Mouse (Mus musculus) MEL (cell line): Measurements from ENCODE around the gene Tas2r144. TPM values are rescaled to one million over a fixed set of nuclear protein-coding genes. Genes with fewer than 3 reads are reported as not detected.

Experiments used
- DNase-seq: peaks from one replicate; pipeline ENCODE4 v3.0.0; 2011; ENCODE audit warnings: low read depth, low spot score
- H3K27ac ChIP-seq: 2 replicates; pipeline ENCODE4 v1.5.1; 2012; ENCODE audit warnings: low read depth, mild to moderate bottlenecking, control low read depth, low read length, moderate library complexity; ENCODE audit not compliant: control insufficient read depth
- H3K27me3 ChIP-seq, 2 experiments: fragments of 150-350 bp in 1 of 2; sonication (generic) in 1 of 2; 2 replicates each; pipeline ENCODE4 v1.6.1; 2012; ENCODE audit warnings: low read length in 2 of 2, mild to moderate bottlenecking in 2 of 2, improper control_type of control experiment in 1 of 2, moderate library complexity in 1 of 2; ENCODE audit not compliant: insufficient read depth in 2 of 2, control insufficient read depth in 1 of 2
- H3K36me3 ChIP-seq, 2 experiments: 2 replicates each; pipeline ENCODE4 v1.6.1; 2012 to 2014; ENCODE audit warnings: low read length in 2 of 2, improper control_type of control experiment in 1 of 2, inconsistent platforms in 1 of 2, mild to moderate bottlenecking in 1 of 2; ENCODE audit not compliant: insufficient read depth in 2 of 2, control insufficient read depth in 1 of 2
- H3K4me1 ChIP-seq, 2 experiments: fragments of 150-350 bp in 1 of 2; sonication (generic) in 1 of 2; 2 replicates each; pipeline ENCODE4 v1.6.1; 2012; ENCODE audit warnings: low read length in 2 of 2, improper control_type of control experiment in 1 of 2, mild to moderate bottlenecking in 1 of 2; ENCODE audit not compliant: insufficient read depth in 2 of 2, control insufficient read depth in 1 of 2
- H3K4me3 ChIP-seq, 2 experiments: fragments of 150-350 bp in 1 of 2; sonication (generic) in 1 of 2; 2 replicates each; pipeline ENCODE4 v1.5.1; 2012; ENCODE audit warnings: low read depth in 2 of 2, low read length in 2 of 2, mild to moderate bottlenecking in 2 of 2, moderate library complexity in 2 of 2, control low read depth in 1 of 2, improper control_type of control experiment in 1 of 2; ENCODE audit not compliant: control insufficient read depth in 1 of 2, insufficient read depth in 1 of 2
- H3K79me2 ChIP-seq: 2 replicates; pipeline ENCODE4 v1.6.1; 2012; ENCODE audit warnings: mild to moderate bottlenecking, low read length, moderate library complexity; ENCODE audit not compliant: control insufficient read depth, poor library complexity, insufficient read depth
- H3K9ac ChIP-seq: 2 replicates; pipeline ENCODE4 v1.6.1; 2012; ENCODE audit warnings: low read depth, mild to moderate bottlenecking, control low read depth, low read length, moderate library complexity; ENCODE audit not compliant: control insufficient read depth, poor library complexity, severe bottlenecking
- H3K9me3 ChIP-seq: fragments of 150-350 bp; sonication (generic); replicated peaks from 2 replicates; pipeline ENCODE4 v1.6.1; 2012; ENCODE audit warnings: mild to moderate bottlenecking, low read length, improper control_type of control experiment, moderate library complexity; ENCODE audit not compliant: insufficient read depth
- BHLHE40 ChIP-seq: IDR thresholded peaks from 2 replicates; pipeline ENCODE4 v1.6.1; 2012; ENCODE audit warnings: low read depth, mild to moderate bottlenecking, inconsistent platforms, low read length, improper control_type of control experiment, borderline replicate concordance
- CHD1 ChIP-seq: IDR thresholded peaks from 2 replicates; pipeline ENCODE4 v1.6.1; 2012; ENCODE audit warnings: low read depth, mild to moderate bottlenecking, inconsistent platforms, low read length, improper control_type of control experiment
- CHD2 ChIP-seq: IDR thresholded peaks from 2 replicates; pipeline ENCODE4 v1.6.1; 2011; ENCODE audit warnings: low read length, improper control_type of control experiment
- CTCF ChIP-seq, 3 experiments: IDR thresholded peaks in 2 of 3; conservative IDR thresholded peaks in 1 of 3; 2 replicates each; pipeline ENCODE4 v1.5.1; 2011 to 2012; ENCODE audit warnings: low read length in 3 of 3, low read depth in 2 of 3, mild to moderate bottlenecking in 2 of 3, improper control_type of control experiment in 1 of 3, inconsistent platforms in 1 of 3, mixed read lengths in 1 of 3, moderate library complexity in 1 of 3; ENCODE audit not compliant: control insufficient read depth in 1 of 3, insufficient read depth in 1 of 3, poor library complexity in 1 of 3, severe bottlenecking in 1 of 3
- E2F4 ChIP-seq: IDR thresholded peaks from 2 replicates; pipeline ENCODE4 v1.6.1; 2011; ENCODE audit warnings: low read depth, low read length, improper control_type of control experiment, borderline replicate concordance
- ELF1 ChIP-seq: IDR thresholded peaks from 2 replicates; pipeline ENCODE4 v1.6.1; 2014; ENCODE audit warnings: low read depth, mild to moderate bottlenecking, inconsistent platforms, low read length, improper control_type of control experiment, moderate library complexity
- EP300 ChIP-seq, 2 experiments: IDR thresholded peaks; 2 replicates each; pipeline ENCODE4 v1.6.1; 2011; ENCODE audit warnings: improper control_type of control experiment in 2 of 2, low read length in 2 of 2, low read depth in 1 of 2, mild to moderate bottlenecking in 1 of 2
- GABPA ChIP-seq: IDR thresholded peaks from 2 replicates; pipeline ENCODE4 v1.6.1; 2012; ENCODE audit warnings: low read depth, mild to moderate bottlenecking, inconsistent platforms, low read length, improper control_type of control experiment, moderate library complexity
- GATA1 ChIP-seq: IDR thresholded peaks from 2 replicates; pipeline ENCODE4 v1.6.1; 2011; ENCODE audit warnings: low read depth, low read length, improper control_type of control experiment
- HCFC1 ChIP-seq: IDR thresholded peaks from 2 replicates; pipeline ENCODE4 v1.6.1; 2012; ENCODE audit warnings: low read depth, mild to moderate bottlenecking, inconsistent platforms, low read length, improper control_type of control experiment, moderate library complexity
- JUND ChIP-seq: IDR thresholded peaks from 2 replicates; pipeline ENCODE4 v1.6.1; 2011; ENCODE audit warnings: low read depth, mild to moderate bottlenecking, improper control_type of control experiment, low read length
- MAFK ChIP-seq: IDR thresholded peaks from 2 replicates; pipeline ENCODE4 v1.6.1; 2011; ENCODE audit warnings: low read depth, mild to moderate bottlenecking, low read length, improper control_type of control experiment, borderline replicate concordance
- MAX ChIP-seq: IDR thresholded peaks from 2 replicates; pipeline ENCODE4 v1.6.1; 2011; ENCODE audit warnings: low read length, improper control_type of control experiment
- MAZ ChIP-seq: IDR thresholded peaks from 2 replicates; pipeline ENCODE4 v1.6.1; 2012; ENCODE audit warnings: low read depth, mild to moderate bottlenecking, inconsistent platforms, low read length, improper control_type of control experiment
- MEF2A ChIP-seq: IDR thresholded peaks from 2 replicates; pipeline ENCODE4 v1.6.1; 2014; ENCODE audit warnings: low read depth, mild to moderate bottlenecking, inconsistent platforms, low read length, improper control_type of control experiment; ENCODE audit not compliant: poor library complexity, insufficient replicate concordance, severe bottlenecking; ENCODE audit errors: extremely low read depth
- MXI1 ChIP-seq: IDR thresholded peaks from 2 replicates; pipeline ENCODE4 v1.6.1; 2011; ENCODE audit warnings: mild to moderate bottlenecking, low read depth, low read length, improper control_type of control experiment
- MYB ChIP-seq: IDR thresholded peaks from 2 replicates; pipeline ENCODE4 v1.6.1; 2011; ENCODE audit warnings: mild to moderate bottlenecking, low read depth, low read length, improper control_type of control experiment
- MYC ChIP-seq: IDR thresholded peaks from 2 replicates; pipeline ENCODE4 v1.6.1; 2011; ENCODE audit warnings: low read depth, mild to moderate bottlenecking, low read length, improper control_type of control experiment, moderate library complexity
- NELFE ChIP-seq: IDR thresholded peaks from 2 replicates; pipeline ENCODE4 v1.6.1; 2011; ENCODE audit warnings: low read depth, low read length, improper control_type of control experiment
- NRF1 ChIP-seq: IDR thresholded peaks from 2 replicates; pipeline ENCODE4 v1.6.1; 2014; ENCODE audit warnings: low read depth, mild to moderate bottlenecking, inconsistent platforms, low read length, improper control_type of control experiment, moderate library complexity; ENCODE audit not compliant: poor library complexity, insufficient read depth, severe bottlenecking
- POLR2AphosphoS2 ChIP-seq: IDR thresholded peaks from 2 replicates; pipeline ENCODE4 v1.6.1; 2011; ENCODE audit warnings: low read length, improper control_type of control experiment
- POLR2AphosphoS5 ChIP-seq: IDR thresholded peaks from 2 replicates; pipeline ENCODE4 v1.6.1; 2012; ENCODE audit warnings: low read depth, borderline replicate concordance, mild to moderate bottlenecking, inconsistent platforms, low read length, moderate library complexity, mixed read lengths
- RAD21 ChIP-seq: IDR thresholded peaks from 2 replicates; pipeline ENCODE4 v1.6.1; 2011; ENCODE audit warnings: mild to moderate bottlenecking, low read depth, low read length, improper control_type of control experiment
- RCOR1 ChIP-seq: IDR thresholded peaks from 2 replicates; pipeline ENCODE4 v1.6.1; 2012; ENCODE audit warnings: low read depth, mild to moderate bottlenecking, inconsistent platforms, low read length, improper control_type of control experiment
- SIN3A ChIP-seq: IDR thresholded peaks from 2 replicates; pipeline ENCODE4 v1.6.1; 2012; ENCODE audit warnings: low read length, improper control_type of control experiment, inconsistent platforms
- SMC3 ChIP-seq: IDR thresholded peaks from 2 replicates; pipeline ENCODE4 v1.6.1; 2011; ENCODE audit warnings: low read depth, low read length, improper control_type of control experiment
- TAL1 ChIP-seq: IDR thresholded peaks from 2 replicates; pipeline ENCODE4 v1.6.1; 2012; ENCODE audit warnings: mild to moderate bottlenecking, inconsistent platforms, low read length, moderate library complexity, mixed read lengths
- TBP ChIP-seq: IDR thresholded peaks from 2 replicates; pipeline ENCODE4 v1.8.0; 2011; ENCODE audit warnings: low read depth, low read length, improper control_type of control experiment
- UBTF ChIP-seq: IDR thresholded peaks from 2 replicates; pipeline ENCODE4 v1.6.1; 2012; ENCODE audit warnings: low read depth, mild to moderate bottlenecking, inconsistent platforms, low read length, improper control_type of control experiment, moderate library complexity, borderline replicate concordance; ENCODE audit not compliant: insufficient read depth
- USF1 ChIP-seq: IDR thresholded peaks from 2 replicates; pipeline ENCODE4 v1.6.1; 2014; ENCODE audit warnings: low read depth, mild to moderate bottlenecking, inconsistent platforms, low read length, improper control_type of control experiment, moderate library complexity
- USF2 ChIP-seq, 2 experiments: IDR thresholded peaks; 2 replicates each; pipeline ENCODE4 v1.6.1; 2011 to 2012; ENCODE audit warnings: improper control_type of control experiment in 2 of 2, low read length in 2 of 2, borderline replicate concordance in 1 of 2, inconsistent platforms in 1 of 2, low read depth in 1 of 2, mild to moderate bottlenecking in 1 of 2; ENCODE audit not compliant: insufficient read depth in 1 of 2
- ZC3H11A ChIP-seq: IDR thresholded peaks from 2 replicates; pipeline ENCODE4 v1.6.1; 2012; ENCODE audit warnings: low read depth, mild to moderate bottlenecking, inconsistent platforms, low read length, improper control_type of control experiment
- ZKSCAN1 ChIP-seq: IDR thresholded peaks from 2 replicates; pipeline ENCODE4 v1.6.1; 2012; ENCODE audit warnings: low read depth, mild to moderate bottlenecking, inconsistent platforms, low read length, improper control_type of control experiment, moderate library complexity
- ZMIZ1 ChIP-seq: IDR thresholded peaks from 2 replicates; pipeline ENCODE4 v1.6.1; 2012; ENCODE audit warnings: low read depth, mild to moderate bottlenecking, inconsistent platforms, low read length, improper control_type of control experiment, moderate library complexity
- ZNF384 ChIP-seq: IDR thresholded peaks from 2 replicates; pipeline ENCODE4 v1.6.1; 2012; ENCODE audit warnings: low read depth, mild to moderate bottlenecking, inconsistent platforms, low read length, improper control_type of control experiment
- polyA plus RNA-seq, 2 experiments: library from polyadenylated mRNA; stranded (reverse) in 1 of 2; unstranded in 1 of 2; fragments of >175 nt in 1 of 2; fragments of >200 nt in 1 of 2; gene quantifications; 2 replicates each; pipeline versions ENCODE4 v1.2.1 to v1.2.4; 2012; ENCODE audit warnings: low replicate concordance in 2 of 2, low read depth in 1 of 2; ENCODE audit not compliant: insufficient read length in 2 of 2, insufficient read depth in 1 of 2, missing spikeins in 1 of 2
- total RNA-seq: library from RNA; depleted of rRNA; stranded (reverse); fragments of 300-350 nt; gene quantifications from 2 replicates; pipeline ENCODE4 v1.2.3, GENCODE M21; 2012

Gene Tas2r144
- total and polyA plus RNA-seq, 3 experiments = not detected

- Histone ChIP-seq H3K79me2 (no peaks in the 10 kb centered on the region), H3K27ac (no peak overlapping the region), H3K4me1 (no peaks in the 10 kb centered on the region), H3K9ac (no peak overlapping the region), H3K27me3 (no peaks in the 10 kb centered on the region; a peak in 1 of 4 replicates), H3K36me3 (no peaks in the 10 kb centered on the region), H3K4me3 (no peak overlapping the region), H3K9me3 (no peaks in the 10 kb centered on the region)
- peak; percentile 75 for DNase-seq
- TF ChIP-seq JUND (no peak), ZMIZ1 (no peak), RAD21 (no peak; the same call in none of the 2 replicates), BHLHE40 (0 out of 2 replicates have a peak, but pooled peaks have one; percentile 37), ZKSCAN1 (0 out of 2 replicates have a peak, but pooled peaks have one; percentile 39), USF1 (no peak), E2F4 (no peak), SIN3A (peak; percentile 55), USF2 (IDR thresholded peaks at IDR 0.05; ENCODE audit: borderline replicate concordance in 1 of 2, insufficient read depth in 1 of 2, low read depth in 1 of 2, low read length in 2 of 2) (no peak), EP300 (IDR thresholded peaks at IDR 0.05; ENCODE audit: low read depth in 1 of 2, low read length in 2 of 2) (no peak), MEF2A (no peak), NELFE (no peak), ZC3H11A (peak; percentile 96), TAL1 (no peak), CHD2 (no peak), MAX (no peak), POLR2AphosphoS5 (no peak), TBP (no peak), SMC3 (peak; percentile 96), RCOR1 (no peak), MYB (0 out of 2 replicates have a peak, but pooled peaks have one; percentile 29), MAFK (no peak), POLR2AphosphoS2 (no peak), MYC (0 out of 2 replicates have a peak, but pooled peaks have one; percentile 35), MAZ (no peak), GABPA (no peak), UBTF (no peak), ZNF384 (peak; percentile 91), CTCF (IDR thresholded peaks at IDR 0.05 in 2 of 3, conservative IDR thresholded peaks at IDR 0.05 in 1 of 3; ENCODE audit: control insufficient read depth in 1 of 3, insufficient read depth in 1 of 3, low read depth in 2 of 3, low read length in 3 of 3, poor library complexity in 1 of 3, severe bottlenecking in 1 of 3) (peak; percentile 56 to 98 (median 68)), MXI1 (no peak), NRF1 (no peak), ELF1 (no peak), HCFC1 (no peak), CHD1 (no peak), GATA1 (no peak)
These were observed 12.3 kb downstream of the Tas2r144 start for GRCm38 (mm10) chr6:42227240-42228101.
